Mouse (Mus musculus) liver, adult 2 months (tissue): ENCODE data around the gene Olfr706.

ENCODE experiments used
- CTCF ChIP-seq: fragments of 200-500 bp; IDR thresholded peaks from 2 replicates; pipeline ENCODE4 v1.5.1; 2011; ENCODE audit warnings: low read depth, low read length, control low read depth
- POLR2A ChIP-seq: fragments of 200-500 bp; IDR thresholded peaks from 2 replicates; pipeline ENCODE4 v1.6.1; 2011; ENCODE audit warnings: low read length, control low read depth; ENCODE audit not compliant: insufficient read depth; ENCODE audit errors: extremely low read depth

GRCm38 (mm10) chr7:106932119-106932518 lies 44.2 kb upstream of the Olfr706 start, which contains the start of gene Olfr709-ps1:
- TF ChIP-seq CTCF (no peak), POLR2A (no peak)
